Mouse (Mus musculus) monocyte, adult 2 months (primary cell): ENCODE data around the gene Zdhhc1.

Experiments used
- DNase-seq, 2 experiments: peaks; one replicate each; pipeline ENCODE4 v3.0.0; 2022; ENCODE audit warnings: low spot score in 2 of 2, low read depth in 1 of 2

Zdhhc1 gene

DNA sequence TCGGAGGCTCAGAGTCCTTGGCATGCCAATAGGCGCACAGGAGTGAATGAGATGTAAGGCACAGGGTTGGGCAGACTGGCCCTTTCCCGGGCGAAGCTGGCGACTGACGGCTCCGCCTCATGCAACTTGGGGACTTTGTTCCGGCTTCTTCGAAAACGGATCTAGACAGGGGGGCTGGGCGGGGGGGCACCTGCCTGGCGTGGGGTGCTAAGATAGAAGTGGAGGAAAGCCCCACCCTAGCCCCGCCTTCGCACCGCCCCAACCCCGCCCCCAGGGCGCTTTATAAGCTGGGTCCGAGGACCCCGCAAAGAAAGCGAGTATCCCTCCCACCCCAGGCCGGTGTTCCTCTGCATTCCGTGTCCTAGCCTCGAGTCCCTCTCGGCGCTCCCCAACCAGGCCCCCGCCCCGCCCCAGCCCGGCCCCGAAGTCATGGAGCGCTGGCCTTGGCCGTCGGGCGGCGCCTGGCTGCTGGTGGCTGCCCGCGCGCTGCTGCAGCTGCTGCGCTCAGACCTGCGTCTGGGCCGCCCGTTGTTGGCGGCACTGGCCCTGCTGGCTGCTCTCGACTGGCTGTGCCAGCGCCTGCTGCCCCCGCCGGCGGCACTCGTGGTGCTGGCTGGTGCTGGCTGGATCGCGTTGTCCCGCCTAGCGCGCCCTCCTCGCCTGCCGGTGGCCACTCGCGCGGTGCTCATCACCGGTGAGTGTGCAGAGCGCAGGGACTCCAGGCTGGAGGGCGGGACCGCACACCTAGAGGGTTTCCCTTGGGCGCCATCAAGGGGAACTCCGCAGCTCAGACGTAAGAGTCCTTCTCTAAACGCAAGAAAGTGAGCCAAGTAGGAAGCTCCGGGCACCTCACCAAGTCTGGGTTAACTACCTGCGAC, 22.0 kb upstream of the Zdhhc1 start, which contains the start of gene Hsd11b2:
TSS of gene Hsd11b2 (plus strand) at position 320 of the 878 bp plus-strand sequence.
- DNase-seq = peak in 1 of 2 experiments; percentile 31

DNA sequence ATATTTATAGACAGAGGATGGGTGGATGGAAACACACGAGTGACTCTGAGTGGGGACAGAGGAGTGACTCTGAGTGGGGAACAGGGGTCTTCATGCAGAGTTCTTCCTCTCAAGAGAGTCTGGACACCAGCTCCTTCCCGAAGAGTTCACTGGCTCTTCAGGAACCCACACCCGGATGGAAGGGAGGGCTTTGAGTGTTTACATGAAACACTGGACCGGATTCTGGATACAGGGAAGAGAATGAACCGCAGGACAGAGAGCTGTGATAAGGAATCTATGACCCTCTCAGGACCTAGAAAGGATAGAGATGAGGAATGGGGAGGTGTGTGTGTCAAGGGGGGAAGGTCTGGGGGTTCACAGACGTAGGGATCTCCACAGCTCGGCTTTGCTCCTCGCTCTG, 20.6 kb upstream of the Zdhhc1 start:
- no peak for DNase-seq

DNA sequence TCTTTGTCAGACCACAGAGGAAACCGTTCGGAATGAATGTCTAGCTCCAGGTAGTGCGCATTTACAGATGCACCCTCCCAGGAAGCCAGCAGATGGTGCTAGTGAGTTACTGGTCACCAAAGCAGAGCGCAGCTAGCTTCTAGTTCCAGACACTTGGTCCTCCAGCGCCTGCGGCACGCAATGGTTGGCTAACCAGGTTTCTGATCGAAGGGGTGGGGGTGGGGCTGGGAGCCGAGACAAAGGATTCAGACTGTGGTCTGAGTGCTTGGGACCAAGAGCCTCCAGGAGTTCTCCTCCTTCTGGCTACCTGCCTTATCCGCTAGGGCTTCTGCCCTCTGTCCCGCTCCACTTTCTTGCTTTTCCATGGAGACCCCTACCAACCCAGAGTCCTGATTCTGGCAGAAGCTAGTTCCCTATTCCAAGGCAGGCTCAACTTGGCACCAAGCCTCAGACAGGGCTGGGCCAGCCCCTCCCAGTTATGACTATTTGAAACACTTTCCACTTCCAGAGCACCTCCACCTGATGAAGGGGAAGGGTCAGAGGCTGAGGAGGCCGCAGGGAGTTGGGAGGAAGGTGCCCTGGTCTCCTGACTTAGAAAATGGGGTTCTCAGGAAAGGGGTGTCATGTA, 19.4 kb upstream of the Zdhhc1 start:
- DNase-seq = peak in 1 of 2 experiments; percentile 59

DNA sequence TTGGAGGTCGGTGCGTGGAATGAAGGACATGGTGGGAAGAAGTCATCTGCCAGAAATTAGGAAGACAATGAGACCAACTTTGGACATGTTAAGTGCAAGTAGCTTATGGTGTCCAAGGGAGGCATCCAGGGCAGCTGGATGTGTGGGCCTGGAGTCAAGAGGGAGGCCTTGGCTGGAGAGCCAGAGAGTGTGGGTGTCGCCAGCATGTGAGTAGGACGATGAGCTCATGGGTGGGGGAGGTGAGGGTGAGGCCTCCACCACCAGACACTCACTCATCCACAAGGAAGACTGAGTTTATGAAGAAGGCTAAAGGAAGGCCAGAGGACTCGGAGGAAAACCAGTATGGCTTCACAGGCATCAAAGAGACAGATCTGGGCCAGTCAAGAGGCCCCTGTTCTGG, 18.0 kb upstream of the Zdhhc1 start:
- DNase-seq = no peak

DNA sequence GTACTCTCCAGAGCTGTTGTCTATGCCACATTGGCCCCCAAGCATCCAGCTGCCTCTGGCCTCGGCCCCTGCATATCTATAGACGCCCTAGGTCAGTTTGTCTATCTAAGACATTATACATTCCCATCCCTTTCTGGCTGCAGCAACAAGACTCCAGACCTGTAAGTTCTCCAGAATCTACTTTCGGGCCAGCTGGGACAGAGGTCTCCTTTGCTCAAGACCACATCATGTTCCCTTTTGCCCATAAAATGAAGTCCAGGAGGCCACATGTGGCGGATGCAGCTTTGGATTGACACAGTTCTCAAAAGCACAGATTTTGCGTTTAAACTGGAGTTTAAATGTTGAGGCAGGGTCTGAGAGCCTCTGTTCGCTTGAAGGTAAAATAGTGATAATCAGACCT, 17.5 kb upstream of the Zdhhc1 start:
- DNase-seq = no peak

- no peak for DNase-seq
These were observed 13.5 kb upstream of the Zdhhc1 start for GRCm38 (mm10) chr8:105509997-105510735.

GRCm38 (mm10) chr8:105508758-105509157, 12.1 kb upstream of the Zdhhc1 start:
- DNase-seq = no peak

- DNase-seq = no peak
These were observed 10.3 kb upstream of the Zdhhc1 start for GRCm38 (mm10) chr8:105506977-105507376.

DNA sequence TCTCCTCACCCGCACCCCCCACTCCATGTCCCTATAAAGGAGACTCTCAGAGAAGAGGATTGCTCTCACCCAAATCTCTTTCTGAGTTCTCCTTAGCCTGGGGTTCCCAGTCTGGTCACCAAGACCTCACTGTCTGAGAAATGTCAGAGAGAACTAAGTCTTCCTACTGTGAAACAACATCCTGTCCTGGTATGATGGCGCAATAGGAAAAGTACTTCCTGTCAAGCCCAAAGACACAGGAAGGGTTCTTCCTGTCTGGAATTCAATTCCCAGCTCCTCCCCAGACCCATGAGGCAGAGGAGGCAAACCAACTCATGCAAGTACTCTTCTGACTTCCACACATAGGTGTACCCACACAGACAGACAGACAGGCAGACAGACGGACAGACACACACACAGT, 7.9 kb upstream of the Zdhhc1 start:
- DNase-seq = no peak

- no peak for DNase-seq
These were observed 3.1 kb upstream of the Zdhhc1 start for GRCm38 (mm10) chr8:105499787-105500186.

DNA sequence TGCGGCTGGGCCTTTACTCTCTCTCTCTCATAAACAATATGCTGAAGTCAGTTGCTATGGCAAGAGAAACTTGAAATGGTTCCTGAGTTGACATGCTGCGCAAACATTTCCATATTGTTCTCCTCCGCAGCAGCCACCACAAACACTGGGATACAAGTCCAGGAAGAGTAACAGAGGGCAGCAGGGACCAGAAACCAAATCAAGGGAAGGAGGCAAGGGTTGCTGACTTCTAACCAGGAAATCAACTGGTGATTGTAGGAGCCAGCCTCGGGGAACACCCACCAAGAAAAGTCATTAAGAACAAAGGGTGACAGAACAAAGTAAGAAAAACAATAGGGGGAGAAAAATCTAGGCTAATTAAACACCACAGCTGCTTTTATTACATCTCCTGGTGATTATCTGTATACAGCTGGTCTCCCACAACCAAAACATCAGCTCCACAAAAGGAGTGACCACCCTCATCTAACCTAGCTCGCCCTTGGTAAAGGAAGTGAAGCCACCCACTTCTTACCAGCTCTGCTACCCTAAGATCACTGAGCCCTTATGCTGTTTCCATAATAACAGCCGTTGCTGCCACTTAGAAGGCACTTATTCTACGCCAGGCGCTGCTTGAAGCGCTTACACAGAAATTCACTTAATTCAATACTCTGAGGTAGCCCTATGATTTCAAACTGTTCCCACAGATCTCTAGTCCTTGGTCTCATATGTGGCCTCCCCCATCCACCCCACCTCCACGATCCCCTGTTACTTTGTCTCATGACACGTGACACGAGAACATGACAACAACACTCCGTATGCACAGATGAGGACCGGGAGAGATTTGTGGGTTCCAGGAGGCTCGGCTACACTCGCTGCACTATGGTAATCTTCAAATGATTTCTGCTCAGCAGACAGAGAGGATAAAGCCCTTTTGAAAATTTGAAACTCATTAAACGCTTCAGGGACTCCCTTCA, 1.1 kb downstream of the Zdhhc1 start:
- no peak for DNase-seq

DNA sequence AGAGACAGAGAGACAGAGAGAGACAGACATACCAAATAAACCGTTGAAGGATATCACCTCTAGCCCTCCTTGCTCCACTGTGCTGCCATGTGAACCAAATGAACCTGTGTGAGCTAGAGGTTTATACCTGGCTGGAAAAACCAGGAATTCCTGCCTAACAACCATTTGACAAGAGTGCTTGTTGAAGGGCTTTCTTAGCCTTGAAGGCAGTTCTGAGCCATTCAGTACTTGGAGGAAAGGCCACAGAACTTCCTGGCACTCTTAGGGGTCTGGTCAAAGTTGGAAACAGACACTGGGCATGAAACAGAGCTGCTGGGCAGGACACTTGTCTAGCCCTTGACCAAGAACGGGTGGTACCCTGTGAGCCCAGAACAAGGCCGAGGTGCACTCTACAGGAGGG, 2.1 kb downstream of the Zdhhc1 start:
- DNase-seq = no peak

DNA sequence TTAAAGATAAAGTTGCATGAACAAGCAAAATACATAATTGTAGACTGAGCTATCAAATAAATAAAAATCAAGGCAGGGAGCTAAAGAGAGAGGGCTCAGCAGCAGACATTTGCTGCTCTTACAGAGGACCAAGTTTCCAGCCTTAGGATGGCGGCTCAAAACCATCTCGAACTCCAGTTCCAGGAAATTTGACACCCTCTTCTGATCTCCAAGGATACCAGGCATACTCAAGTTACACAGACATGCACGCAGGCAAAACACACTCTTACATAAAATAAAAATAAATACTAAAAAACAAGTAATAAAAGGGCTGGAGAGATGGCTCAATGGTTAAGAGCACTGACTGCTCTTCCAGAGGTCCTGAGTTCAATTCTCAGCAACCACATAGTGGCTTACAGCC, 3.2 kb downstream of the Zdhhc1 start:
- DNase-seq = no peak

- no peak for DNase-seq
These were observed 7.4 kb downstream of the Zdhhc1 start for GRCm38 (mm10) chr8:105489281-105489680.

DNA sequence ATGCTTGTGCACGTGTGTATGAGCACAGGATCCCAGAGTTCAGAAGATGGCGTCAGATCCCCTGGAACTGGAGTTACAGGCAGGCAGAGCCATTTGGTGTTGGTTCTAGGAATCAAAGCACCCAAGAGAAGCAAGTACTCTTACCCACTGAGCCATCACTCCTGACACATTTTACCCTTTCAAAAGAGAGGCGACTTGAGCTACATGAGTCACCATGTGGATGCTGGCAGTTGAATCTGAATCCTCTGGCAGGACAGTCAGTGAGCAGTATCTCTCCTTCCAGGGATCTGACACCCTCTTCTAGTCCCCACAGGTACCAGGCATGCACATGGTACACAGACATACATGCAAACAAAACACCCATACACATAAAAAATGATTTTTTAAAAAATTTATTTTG, 8.6 kb downstream of the Zdhhc1 start:
- DNase-seq = no peak

DNA sequence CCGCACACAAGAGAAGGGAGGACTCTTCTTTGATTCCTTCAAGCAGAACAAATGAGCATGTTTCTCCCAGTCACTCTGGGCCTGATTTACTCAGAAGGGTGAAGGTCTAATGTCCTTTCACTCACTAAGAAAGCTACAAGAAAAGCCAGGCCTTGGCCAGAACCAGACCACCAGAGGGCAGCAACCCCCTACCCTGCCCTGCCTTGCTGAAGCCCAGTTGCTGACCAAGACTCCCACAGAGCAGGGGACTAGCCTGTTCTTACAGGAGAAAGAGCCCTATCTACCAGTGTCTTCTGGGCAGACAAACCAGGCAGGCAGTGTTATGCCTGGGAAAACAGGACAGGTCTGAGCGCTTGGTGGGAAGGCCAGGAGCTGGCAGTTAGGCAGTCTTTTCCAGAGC, 12.3 kb downstream of the Zdhhc1 start:
- DNase-seq = no peak

GRCm38 (mm10) chr8:105484030-105484368, 12.7 kb downstream of the Zdhhc1 start:
- DNase-seq = no peak

- no peak for DNase-seq
These were observed 13.3 kb downstream of the Zdhhc1 start for GRCm38 (mm10) chr8:105483212-105484029.

GRCm38 (mm10) chr8:105482123-105482522, 14.6 kb downstream of the Zdhhc1 start:
- DNase-seq = no peak

DNA sequence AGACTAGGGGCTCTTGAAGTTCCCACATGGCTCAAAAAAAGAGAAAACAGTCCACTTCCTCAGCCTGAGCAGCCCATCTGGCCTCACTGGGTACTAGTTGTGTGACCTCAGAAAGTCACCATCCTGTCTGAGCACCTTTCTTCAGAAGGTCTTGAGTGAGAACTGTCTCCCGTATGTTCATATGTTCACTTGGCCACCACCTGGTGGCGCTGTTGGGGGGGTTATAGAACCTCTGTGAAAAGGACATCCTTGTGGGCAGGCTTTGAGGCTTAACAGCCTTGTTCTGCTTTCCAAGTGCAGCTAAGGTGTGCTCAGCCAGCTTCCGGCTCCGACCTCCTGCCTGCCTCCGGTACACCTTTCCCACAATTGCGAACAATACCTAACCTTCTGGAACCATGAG, 15.2 kb downstream of the Zdhhc1 start:
- no peak for DNase-seq
